Mouse (Mus musculus) stomach, postnatal 0 days (tissue): ENCODE measurements around the gene Kif1bp.

Source experiments
- CTCF ChIP-seq: IDR thresholded peaks from 2 replicates; pipeline ENCODE4 v1.5.1; 2016; ENCODE audit warnings: antibody characterized with exemption, low read depth, mild to moderate bottlenecking, moderate library complexity
- EP300 ChIP-seq: optimal IDR thresholded peaks from 2 replicates; pipeline ENCODE3; 2016; ENCODE audit warnings: antibody characterized with exemption

DNA sequence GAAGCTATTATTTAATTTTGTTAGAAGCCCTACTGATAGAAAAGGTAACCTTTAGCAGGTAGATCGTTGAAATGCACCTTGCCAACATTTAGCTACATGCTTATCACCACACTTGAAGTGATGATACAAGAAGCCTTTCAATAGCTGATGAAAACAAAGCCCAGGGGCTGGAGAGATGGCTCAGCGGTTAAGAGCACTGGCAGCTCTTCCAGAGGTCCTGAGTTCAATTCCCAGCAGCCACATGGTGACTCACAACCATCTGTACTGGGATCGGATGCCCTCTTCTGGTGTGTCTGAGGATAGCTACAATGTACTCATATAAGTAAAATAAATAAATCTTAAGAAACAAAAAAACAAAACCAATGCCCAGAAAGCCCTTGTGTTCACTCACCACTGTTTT is 25.9 kb upstream of the Kif1bp start:
- no peak for TF ChIP-seq CTCF
- TF ChIP-seq EP300, result no peak
